Mouse (Mus musculus): Measurements from ENCODE around the gene Trank1.

- TF ChIP-seq CHD2 (IDR thresholded peaks at IDR 0.05; ENCODE audit: low read depth, low read length) (no peak), ZC3H11A (IDR thresholded peaks at IDR 0.05; ENCODE audit: borderline replicate concordance, low read depth, low read length) (no peak)
These were observed 43.5 kb downstream of the Trank1 start for GRCm38 (mm10) chr9:111355041-111355440.

All from ES-E14 (cell line).